Mouse (Mus musculus) left cerebral cortex, adult 11 months (tissue): ENCODE data around the gene Dnase1l3.

Experiments used
- DNase-seq: peaks from one replicate; pipeline ENCODE4 v3.0.0; 2022; ENCODE audit warnings: low spot score

Dnase1l3 gene

GRCm38 (mm10) chr14:7994271-7994767, at the start of gene Dnase1l3:
Gene Dnase1l3 (minus strand): TSS chr14:7994573.
- no peak for DNase-seq

GRCm38 (mm10) chr14:8042577-8042976, 48.2 kb upstream of the Dnase1l3 start:
- DNase-seq: no peak

DNA sequence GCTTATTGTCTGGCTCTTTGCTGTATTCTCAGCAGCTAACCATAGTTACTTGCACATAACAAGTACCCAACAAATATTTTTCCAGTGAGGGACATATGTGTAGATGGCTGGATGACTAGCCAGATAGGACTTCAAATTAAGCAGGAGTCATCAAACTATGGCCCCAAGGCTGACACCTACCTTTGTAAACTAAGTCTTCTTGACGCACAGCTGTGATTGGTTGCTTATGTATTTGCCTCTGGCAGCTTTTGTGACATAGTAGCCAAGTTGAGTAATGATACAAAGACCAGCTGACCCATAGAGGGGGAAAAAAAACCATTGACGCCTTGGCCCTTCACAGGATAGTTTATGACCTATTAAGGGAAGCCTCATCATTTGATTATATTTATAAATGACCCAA, 47.7 kb upstream of the Dnase1l3 start:
- no peak for DNase-seq

- DNase-seq: no peak
These were observed 46.7 kb upstream of the Dnase1l3 start for GRCm38 (mm10) chr14:8040911-8041678.

DNA sequence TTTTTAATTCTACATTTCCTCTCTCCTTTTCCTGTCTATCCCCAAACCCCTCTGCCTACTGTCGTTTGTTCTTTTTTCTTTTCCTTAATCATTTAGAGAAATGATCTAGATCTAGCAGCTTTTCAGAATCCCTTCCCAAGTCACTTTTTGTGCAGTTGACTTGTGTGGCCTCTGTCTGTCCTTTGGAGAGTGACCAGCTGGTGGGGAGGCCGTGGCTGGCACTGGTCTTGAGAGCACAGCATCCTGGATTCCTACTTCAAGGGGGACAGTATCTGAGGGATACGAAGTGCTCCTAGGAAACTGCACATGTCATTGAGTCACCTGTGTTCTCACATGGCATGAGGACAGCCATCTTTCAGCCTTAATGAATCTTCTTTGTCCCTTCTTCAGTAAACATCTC, 45.8 kb upstream of the Dnase1l3 start:
- no peak for DNase-seq

- peak; percentile 63 for DNase-seq
These were observed 44.5 kb upstream of the Dnase1l3 start for GRCm38 (mm10) chr14:8038791-8039448.

GRCm38 (mm10) chr14:8038150-8038549, 43.8 kb upstream of the Dnase1l3 start:
- DNase-seq: no peak

DNA sequence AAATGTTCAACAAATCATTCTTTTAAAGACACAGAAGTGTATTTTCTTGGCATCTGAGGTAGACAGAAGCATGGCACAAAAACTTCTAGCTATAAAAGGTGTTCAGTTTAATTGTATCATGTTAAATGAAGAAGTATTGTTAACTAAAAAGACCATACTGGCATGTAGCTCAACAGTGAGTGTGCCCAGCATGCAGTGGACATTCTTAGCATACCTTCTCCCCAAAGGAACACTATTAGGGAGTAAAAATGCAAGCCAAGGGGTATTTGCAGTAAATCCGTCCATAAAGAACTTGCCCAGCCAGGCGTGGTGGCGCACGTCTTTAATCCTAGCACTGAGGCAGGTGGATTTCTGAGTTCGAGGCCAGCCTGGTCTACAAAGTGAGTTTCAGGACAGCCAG, 42.0 kb upstream of the Dnase1l3 start:
- DNase-seq: no peak

GRCm38 (mm10) chr14:8035951-8036350, 41.6 kb upstream of the Dnase1l3 start:
- DNase-seq: no peak

- no peak for DNase-seq
These were observed 40.2 kb upstream of the Dnase1l3 start for GRCm38 (mm10) chr14:8034561-8034960.

- DNase-seq: no peak
These were observed 37.9 kb upstream of the Dnase1l3 start for GRCm38 (mm10) chr14:8032087-8032944.

DNA sequence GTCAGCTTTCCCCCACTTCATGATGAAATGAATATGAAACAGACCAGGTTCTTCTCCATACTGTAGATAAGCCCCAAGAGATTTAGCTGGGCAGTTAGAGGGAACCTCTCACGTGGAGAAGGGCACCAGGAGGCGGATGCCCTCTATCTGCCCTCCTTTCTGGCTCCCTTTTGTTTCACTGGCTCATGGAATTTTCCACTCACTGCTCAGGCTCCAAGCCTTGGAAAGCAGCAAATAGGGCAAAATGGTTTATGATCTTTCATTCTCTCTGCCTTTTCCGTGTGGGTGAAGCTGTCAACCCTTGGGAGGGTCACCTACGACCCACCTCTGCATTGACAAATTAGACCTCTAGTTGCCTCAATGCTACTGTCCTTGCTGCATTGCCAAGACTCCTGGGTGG, 36.2 kb upstream of the Dnase1l3 start:
- DNase-seq: no peak

DNA sequence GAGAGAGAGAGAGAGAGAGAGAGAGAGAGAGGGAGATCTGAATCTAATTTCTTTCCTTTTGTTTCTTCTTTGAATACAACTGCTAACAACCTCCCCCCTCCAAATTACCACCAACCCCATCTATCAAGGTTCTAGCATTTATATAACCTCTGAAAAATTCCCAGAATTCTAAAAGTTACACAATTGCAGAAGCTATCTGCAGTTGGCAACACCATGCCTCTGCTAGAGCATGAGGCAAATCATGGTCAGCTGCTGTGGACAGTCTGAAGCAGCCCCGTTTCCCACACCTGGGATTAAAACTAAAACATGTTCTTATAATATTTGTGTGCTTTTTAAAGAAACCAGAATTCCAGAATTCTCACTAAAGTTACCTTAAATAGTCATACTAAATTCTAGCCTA, 35.4 kb upstream of the Dnase1l3 start:
- no peak for DNase-seq

GRCm38 (mm10) chr14:8028086-8028485, 33.7 kb upstream of the Dnase1l3 start:
- DNase-seq: no peak

DNA sequence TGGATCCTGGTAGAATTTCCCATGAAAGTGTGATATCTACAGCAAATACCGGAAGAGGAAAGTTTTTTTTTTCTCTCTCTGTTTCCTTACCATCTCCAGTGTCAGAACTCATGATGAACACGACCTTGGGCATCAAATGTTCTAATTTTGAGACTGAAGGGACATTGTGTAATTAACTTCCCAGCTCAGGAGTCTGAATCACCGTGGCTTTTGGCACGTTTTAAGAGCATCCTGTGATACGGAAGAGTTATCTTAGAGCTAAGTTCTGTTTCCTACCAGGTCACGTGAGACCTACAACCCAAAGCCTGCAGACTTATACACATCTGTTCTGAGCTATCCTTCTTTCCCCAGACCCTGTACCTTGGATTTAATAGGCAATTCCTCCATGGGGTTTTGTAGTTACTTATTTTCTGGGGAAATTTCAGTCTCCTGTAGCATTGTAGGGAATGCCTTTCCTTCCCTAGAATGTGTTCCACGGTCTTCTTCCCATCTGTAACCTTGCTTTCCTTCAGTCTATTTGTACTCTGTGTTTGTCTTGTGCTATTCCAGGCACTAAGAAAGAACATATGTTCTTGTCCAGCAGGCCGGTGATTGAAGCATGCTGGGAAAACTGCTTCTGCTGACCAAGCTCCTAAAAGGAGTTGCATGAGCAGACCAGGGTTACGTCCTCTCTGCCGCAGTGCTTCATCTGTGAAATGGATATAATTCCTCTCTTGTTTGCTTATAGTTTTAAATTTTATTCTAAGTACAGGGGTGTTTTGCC, 32.6 kb upstream of the Dnase1l3 start:
- DNase-seq: no peak

- DNase-seq: no peak
These were observed 30.6 kb upstream of the Dnase1l3 start for GRCm38 (mm10) chr14:8024936-8025335.

GRCm38 (mm10) chr14:8024469-8024868, 30.1 kb upstream of the Dnase1l3 start:
- no peak for DNase-seq

- no peak for DNase-seq
These were observed 26.2 kb upstream of the Dnase1l3 start for GRCm38 (mm10) chr14:8020546-8020945.

- DNase-seq: no peak
These were observed 25.6 kb upstream of the Dnase1l3 start for GRCm38 (mm10) chr14:8020011-8020410.

- DNase-seq: no peak
These were observed 22.6 kb upstream of the Dnase1l3 start for GRCm38 (mm10) chr14:8016951-8017350.

GRCm38 (mm10) chr14:8016276-8016675, 21.9 kb upstream of the Dnase1l3 start:
- DNase-seq: no peak

GRCm38 (mm10) chr14:8015756-8016155, 21.4 kb upstream of the Dnase1l3 start:
- no peak for DNase-seq
